Mouse (Mus musculus): ENCODE results near the gene Miga2.
A peak's percentile ranks its signal among the peaks of the same experiment; 100 is the strongest.

The Miga2 gene

DNA sequence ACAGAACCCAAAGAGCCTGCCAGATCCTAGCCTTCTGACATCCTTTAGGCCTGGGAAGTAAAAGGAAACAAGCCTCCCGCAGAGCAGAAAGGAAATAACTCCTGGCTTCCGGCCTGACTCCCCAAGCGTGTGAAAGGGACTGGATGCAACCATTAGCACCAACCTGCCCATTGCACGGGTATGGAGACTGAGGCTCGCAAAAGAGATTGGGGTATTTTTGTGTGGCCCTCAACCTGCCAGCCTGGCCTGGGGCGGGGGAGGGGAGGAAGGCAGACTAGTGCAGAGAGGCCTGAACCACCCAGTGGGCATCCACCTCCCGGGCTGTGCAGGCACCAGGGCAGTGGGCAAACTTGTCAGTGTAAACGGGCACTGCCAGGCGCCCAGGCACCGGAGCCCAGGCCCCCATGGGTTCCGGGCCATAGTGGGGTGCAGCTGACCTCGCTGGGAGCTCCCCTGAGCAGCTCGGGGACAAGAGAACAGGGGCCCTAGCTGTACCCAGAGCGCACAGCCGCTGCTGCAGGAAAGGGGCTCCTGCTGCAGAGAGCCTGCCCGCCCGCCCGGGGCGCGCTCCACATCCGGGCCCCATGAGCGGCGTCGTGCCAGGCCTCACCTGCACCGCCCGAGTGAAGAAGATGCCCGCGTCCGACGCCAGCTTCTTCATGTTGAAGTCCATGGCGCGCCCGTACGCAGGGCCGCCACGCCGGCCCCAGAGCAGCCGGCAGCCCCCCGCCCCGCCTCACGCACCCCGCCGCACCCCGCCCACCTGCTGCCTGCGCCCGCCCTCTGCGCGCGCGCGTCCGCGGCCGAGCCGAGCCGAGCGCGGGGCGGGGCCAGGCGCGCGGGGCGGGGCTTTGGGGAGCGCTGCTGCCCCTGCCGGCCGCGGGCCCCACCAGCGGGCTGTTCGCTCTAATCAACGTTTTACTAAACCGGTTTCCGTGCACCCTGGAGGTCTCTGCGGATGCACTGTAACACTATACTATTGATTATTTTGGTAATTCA is 5.2 kb upstream of the Miga2 start, which contains the start of gene Sh3glb2:
TSS of gene Sh3glb2 (minus strand) at position 805 of the 999 bp plus-strand sequence.
- peak; percentile 71 for DNase-seq

- peak; percentile 35 for DNase-seq
Measured at GRCm38 (mm10) chr2:30360626-30361025, 3.4 kb upstream of the Miga2 start.

DNA sequence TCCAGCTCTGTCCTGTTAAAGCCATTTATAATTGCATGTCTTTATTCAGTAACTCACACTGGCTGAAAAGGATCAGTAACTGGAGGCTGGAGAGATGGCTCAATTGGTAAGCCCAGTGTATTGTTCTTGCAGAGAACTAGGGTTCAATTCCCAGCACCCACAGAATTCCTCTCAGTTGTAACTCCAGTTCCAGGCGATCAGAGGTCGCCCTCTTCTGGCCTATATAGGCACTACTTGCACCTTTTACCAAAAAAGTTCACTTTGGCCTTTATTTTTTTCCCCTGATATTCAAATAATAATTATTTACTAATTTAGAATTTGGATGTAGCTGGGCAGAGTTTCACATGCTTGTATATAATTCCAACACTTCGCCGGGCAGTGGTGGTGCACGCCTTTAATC is 1.2 kb upstream of the Miga2 start:
- no peak for DNase-seq

DNA sequence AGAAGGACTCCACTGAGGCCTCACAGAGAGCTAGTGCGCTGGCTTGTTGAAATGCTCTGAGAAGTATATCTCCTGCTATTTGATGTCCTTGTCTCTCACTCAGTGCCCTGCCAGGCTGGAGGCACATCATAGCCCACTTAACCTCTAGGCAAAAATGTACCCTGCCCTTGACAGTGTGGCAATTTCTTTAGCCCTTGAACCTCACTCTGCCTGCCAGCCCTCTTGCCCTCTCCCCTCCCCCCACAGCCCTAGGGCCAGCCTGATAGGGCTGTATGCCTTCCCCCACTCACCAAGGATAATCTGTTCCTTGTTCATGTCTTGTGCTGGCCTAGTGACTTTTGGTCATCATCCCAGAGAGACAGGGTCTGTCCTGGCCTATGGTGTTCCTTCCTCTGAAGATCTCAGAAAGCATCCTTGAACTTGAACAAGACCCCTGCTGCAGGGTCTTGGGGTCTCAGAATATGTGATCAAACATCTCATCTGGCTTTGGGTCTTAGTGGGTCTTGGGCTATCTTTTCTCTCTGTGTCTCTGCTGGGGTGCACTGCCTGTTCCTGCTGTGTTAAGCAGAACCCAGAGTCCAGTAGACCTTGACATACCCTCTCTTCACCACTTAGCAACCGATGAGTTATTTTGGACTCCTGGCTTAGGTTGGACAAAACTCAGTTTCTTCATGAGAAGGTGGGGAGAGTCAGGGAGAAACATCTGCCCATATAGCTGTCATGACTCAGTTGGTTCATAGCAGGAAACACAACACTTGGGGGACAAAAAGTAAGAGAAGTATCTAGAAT is 1.4 kb downstream of the Miga2 start:
- DNase-seq: peak; percentile 40

DNA sequence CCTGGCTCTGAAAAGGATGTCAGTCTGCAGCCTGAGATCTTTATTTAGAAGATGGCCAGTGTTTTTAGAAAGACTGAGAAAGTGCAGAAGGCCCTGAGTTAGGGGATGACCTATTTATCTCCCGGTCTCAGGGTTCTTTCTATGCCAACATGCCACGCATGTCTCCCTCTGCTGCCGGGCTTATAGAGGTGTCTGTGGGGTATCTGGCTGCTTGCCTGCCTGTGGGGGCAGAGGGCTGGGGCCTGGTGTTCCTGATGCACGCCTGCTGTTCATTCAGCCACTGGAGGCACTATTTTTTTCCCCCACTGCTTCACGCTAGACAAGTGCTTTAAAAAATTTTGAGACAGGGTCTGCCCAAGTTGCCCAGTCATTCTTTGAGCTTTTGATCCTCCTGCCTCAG is 2.2 kb downstream of the Miga2 start:
- DNase-seq: peak; percentile 30

GRCm38 (mm10) chr2:30371544-30371943 is 7.5 kb downstream of the Miga2 start:
- DNase-seq: no peak

DNA sequence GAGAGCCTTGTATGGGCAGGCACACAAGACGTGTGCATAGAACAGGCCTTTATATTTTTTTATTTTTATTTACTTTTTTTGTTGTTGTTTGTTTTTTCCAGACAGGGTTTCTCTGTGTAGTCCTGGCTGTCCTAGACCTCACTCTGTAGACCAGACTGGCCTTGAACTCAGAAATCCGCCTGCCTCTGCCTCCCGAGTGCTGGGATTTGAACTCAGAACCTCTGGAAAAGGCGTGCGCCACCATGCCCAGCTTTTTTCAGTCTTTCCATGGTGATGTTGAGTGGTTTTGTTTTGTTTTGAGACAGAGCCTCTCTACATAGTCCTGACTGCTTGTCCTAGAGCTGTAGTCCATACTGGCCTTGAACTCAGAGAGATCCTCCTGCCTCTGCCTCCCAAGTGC is 8.7 kb downstream of the Miga2 start:
- no peak for DNase-seq

DNA sequence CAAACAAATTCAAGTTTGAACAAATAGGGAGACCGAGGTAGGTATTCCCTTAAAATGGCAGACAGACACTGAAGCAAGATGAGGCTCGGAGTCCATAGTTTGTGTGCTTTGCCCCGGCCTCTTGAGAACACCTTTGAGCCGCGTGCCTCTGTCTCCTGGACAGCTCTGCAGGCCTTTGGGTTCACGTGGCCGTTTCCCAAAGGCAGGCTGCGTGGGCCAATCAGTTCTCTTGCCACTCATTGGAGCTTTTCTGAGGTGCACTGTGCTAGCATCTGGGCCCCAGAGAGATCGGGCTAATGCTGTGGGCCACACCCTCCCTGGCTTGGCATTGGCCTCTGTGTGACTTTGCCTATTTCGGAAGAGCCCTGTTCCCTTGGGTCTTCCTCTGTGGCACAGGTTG is 11.9 kb downstream of the Miga2 start:
- no peak for DNase-seq

GRCm38 (mm10) chr2:30377721-30378120 is 13.7 kb downstream of the Miga2 start:
- no peak for DNase-seq

DNA sequence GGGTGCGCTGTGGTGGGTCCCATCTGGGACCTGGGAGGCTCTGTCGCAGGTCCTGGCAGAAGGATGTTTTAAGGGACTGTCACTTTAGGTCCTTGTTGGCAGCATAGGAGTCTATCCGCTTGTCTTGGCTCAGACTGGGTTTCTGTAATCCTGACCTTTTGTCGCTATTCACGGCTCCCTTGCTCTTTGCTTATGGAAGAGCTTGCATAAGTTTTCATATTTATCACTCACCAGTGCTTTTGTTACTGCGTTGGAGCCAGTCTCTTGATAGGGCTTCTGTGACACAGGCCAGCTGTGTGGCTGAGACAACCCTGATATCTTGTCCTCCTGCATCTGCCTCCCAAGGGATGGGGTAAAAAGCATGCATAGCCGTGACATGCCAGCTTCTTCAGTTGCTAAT is 15.3 kb downstream of the Miga2 start:
- no peak for DNase-seq

- DNase-seq: no peak
Measured at GRCm38 (mm10) chr2:30380564-30381376, 16.7 kb downstream of the Miga2 start.

DNA sequence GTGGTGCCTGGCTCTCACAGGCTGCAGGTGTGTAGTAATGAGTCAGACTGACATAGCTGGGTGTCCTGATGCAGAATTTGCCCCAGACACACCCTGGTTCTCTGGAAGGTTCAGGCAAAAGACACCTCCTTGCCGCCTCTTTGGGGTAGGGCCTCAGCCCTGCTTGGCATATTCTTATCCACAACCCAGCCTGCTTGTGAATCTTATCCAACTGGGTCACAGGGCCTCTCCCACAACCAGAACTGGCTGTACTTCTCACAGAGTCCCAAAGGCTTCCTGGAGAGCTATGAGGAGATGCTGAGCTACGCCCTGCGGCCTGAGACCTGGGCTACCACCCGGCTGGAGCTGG is 17.3 kb downstream of the Miga2 start:
- DNase-seq: no peak

GRCm38 (mm10) chr2:30384814-30385213 is 20.8 kb downstream of the Miga2 start:
- no peak for DNase-seq

DNA sequence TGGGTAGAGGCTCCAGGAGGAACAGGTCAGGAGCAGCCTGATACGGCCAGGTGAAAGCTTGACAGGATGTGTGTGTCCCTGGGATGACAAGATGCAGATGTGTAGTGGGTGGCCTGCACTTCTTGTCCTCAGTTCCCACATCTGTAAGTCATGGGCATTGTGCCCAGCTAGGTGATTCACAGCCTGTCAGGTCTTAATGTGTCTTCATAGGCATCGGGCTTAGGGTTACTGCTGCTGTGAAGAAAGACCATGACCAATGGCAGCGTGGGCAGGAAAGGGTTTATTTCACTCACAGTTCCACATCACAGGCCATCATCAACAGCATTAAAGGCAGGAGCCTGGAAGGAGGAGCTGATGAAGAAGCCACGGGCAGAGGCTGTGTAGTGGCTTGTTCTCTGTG is 21.6 kb downstream of the Miga2 start:
- DNase-seq: no peak

DNA sequence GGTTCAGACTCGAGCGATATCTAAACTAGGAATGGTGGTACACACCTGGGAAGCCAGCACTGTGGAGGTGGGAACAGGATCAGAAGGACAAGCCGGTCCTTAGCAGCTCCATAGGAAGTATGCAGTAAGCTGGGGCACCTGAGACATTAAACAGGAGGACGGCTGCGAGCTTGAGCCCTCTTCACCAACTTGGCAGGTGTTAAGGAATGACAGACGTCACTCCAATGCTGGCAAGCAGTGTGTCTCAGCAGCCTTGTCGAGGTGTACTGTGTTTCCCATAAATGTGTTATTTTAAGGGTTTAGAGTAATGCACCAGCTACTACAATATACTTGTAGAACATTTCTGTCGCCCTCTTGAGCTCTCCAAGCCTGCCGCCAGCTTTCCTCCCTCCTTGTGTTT is 22.9 kb downstream of the Miga2 start:
- no peak for DNase-seq

DNA sequence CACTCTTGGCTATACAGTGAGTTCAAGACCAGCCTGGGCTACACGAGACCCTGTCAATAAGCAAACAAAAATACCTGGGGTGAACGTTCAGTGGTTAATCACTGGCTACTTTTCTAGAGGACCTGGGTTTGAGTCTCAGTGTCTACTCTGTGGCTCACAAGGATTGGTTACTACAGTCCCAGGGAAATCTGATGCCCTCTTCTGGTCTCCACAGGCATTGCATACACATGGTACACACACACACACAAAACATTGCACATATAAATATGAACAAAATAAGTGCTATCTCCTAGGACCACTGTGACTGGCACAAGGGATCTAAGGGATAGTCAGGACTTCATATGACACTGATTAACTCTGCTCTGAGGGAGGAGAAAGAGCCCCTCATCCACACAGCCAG is 25.0 kb downstream of the Miga2 start:
- no peak for DNase-seq

DNA sequence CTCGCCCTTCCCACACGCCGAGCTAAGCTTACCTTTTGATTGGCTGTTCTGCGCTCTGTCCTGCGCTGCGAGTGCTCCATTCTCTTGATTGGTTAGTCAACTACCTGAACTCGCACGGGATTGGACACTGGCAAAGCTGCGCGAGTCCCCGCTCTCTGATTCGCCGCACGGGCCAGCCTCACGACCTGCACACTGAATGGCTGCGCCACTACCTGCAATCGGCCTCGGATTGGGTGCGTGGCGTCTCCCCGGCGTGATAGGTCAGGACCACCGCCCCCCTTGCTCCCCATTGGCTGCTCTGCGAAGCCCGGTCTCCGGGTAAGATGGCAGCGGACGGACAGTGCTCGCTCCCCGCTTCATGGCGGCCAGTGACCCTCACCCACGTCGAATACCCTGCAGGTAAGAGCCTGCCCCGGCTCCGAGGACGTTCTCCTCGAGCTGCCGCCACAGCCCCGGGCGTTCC is 28.1 kb downstream of the Miga2 start, which contains the start of gene Dolpp1:
TSS of gene Dolpp1 (plus strand) at position 141 of the 463 bp plus-strand sequence.
- DNase-seq: peak; percentile 99

DNA sequence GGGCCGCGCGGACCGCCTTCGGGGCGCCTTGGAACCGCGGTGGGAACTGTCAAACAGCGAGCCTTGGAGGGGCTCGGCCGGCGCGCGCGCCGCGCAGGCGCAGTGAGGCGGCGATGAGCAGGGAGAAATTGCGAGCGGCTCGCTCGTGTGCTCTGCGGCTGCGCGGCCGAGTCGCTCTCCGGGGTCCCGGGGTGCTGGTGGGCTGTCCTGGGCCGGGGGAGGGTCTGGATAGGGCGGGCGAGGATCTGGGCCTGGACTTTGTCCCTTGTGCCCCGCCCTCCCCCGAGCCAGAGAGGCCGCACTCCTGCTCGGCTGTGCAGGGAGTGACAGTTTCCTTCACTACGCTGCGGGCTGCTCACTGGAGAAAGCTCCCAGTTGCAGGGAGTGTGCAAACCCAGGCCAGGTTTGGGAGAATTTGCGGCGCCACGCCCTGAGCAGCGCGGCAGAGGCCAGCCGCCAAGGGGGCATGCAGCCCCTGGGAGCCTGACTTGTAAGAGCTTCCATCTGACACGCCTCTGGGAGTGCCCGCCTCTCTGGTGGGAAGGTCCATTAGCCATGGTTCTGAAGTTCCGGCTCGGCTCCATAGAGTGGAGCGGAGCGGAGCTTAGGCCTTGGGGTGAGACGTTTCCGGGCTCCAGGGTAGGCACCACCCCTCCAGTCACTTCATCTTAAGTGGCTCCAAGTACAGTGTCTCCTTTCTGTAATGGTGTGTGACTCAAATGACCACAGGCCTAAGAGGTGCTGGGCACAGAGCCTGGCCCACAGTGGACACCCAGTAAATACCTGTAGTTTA is 28.7 kb downstream of the Miga2 start:
- peak; percentile 85 for DNase-seq

DNA sequence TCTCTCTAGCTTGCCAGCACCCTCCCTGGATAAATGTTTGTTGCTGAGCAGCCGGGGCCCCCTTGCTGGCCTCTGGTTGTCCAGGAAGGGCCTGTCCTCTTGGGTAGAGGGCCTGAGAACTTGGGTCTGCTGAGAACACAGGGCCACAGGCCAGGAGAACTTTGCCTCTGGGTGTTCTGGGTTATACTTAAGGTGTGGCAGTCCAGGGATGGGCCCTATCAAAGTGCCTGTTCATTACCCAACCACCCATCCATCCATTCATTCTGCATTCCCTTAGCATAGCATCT is 29.3 kb downstream of the Miga2 start:
- no peak for DNase-seq

DNA sequence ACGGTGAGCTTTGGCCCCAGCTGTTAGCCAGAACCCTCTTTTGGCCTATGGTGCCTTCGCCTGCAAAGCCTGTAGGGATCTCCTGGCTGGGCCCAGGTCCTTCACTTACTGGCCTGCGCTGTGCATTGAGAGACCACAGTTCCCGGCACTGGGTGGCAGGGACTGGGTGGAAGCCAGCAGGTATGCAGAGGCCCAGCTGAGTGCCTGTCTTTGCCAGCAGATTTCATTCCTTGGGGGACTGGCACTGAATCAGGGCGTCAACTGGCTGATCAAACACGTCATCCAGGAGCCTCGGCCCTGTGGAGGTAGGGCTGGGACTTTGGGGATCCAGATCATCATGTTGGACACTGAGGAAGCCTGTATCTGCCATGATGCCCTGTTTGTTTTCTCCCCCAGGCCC is 31.7 kb downstream of the Miga2 start:
- DNase-seq: no peak

DNA sequence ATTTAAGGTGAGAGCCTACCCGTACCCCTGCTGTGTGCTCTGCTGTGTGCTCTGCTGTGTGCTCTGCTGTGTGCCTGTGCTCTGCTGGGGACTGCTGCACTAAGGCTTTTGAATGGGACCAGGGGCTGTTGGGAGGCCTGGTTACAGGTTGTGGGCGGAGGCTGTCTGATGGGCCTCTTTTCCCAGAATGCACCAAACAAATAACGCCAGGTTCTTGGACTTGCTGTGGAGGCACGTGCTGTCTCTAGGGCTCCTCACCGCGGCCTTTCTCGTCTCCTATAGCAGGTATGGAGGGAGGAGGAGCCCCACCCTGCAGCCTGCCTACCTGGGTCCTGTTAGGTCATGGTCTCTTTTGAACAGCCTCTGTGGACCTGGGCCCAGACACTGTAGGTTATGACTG is 32.2 kb downstream of the Miga2 start:
- no peak for DNase-seq

GRCm38 (mm10) chr2:30397986-30398512 is 34.0 kb downstream of the Miga2 start:
- DNase-seq: no peak
